In the genomic region with DNA sequence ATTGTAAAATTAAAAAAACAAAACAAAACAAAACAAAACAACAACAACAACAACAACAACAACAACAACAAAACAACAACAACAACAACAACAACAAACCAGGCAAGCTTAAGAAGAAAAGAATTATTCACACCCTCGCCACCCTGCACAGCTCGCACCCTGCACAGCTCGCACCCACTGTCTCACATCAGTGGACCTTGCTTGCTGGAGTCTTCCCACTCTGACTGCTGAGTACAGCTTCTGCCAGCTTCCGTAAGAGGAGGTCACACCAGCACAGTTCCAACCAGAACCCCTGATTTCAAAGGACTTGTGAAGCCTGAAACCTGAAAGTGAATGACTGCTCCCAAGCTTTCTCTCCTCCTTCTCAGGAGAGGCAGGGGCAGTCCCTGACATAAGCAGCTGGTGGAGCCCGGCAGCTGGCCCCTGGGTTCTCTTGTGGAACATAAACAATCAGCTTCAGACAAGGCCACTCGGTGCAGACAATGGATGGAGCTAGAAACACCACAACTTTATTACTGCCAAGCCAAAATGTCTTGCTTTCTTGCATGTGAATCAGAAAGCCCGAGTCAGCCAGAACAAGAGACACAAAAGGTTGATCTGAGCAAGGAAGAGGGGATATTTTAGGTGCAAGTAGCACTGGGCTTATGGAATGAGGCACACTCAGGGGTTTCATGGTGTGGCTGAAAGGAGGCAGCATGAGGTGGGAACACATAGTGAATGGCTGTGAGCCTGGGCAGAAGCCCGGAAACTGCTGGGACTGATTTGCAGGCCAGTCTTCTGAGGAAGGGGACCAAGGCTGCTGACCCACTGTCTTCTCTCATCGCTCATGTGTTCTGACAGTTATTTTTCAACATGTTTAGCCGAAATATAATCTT, we compare ENCODE assay signal across 9 mouse cellular contexts.
A peak's percentile ranks its signal among the peaks of the same experiment; 100 is the strongest.
DNase-seq lines count a peak whose midpoint lies in the region; ATAC-seq lines count a peak whose summit lies in the region.
"Had no signal": no experiment of that assay in that cellular context is flagged by ENCODE, and none has a peak within 500 bp of the region (broad histone marks: within the 10 kb centered on the region; RNA-seq: fewer than 3 reads in every experiment).

No protein-coding gene starts in this region.

- H3K9me3 ChIP-seq in heart, embryonic 13.5 days = no peaks in the 10 kb centered on the region
- H3K9me3 ChIP-seq in heart, embryonic 11.5 days (replicated peaks; ENCODE audit: control insufficient read depth, low read length) = no peaks in the 10 kb centered on the region
- no peaks in the 10 kb centered on the region for H3K9me3 ChIP-seq in forebrain, embryonic 14.5 days (replicated peaks; ENCODE audit: control insufficient read depth, low read length)
- H3K9me3 ChIP-seq in midbrain, embryonic 11.5 days (ENCODE audit: control insufficient read depth, low read length) = no peaks in the 10 kb centered on the region

- H3K4me1 ChIP-seq in heart, embryonic 13.5 days = peaks cover 22% of the 10 kb centered on the region
- peaks cover 8% of the 10 kb centered on the region for H3K4me1 ChIP-seq in heart, embryonic 11.5 days (ENCODE audit: control insufficient read depth, insufficient read depth, low read length)
- no peaks in the 10 kb centered on the region; the same call in 1 of the 2 replicates for H3K4me1 ChIP-seq in forebrain, embryonic 14.5 days (ENCODE audit: control insufficient read depth, insufficient read depth, low read length)
- H3K4me1 ChIP-seq in midbrain, embryonic 11.5 days (ENCODE audit: control insufficient read depth, insufficient read depth, low read length) = peaks cover 4% of the 10 kb centered on the region; the same call in 1 of the 2 replicates

- H3K4me3 ChIP-seq in heart, embryonic 13.5 days = no peak overlapping the region
- H3K4me3 ChIP-seq in heart, embryonic 11.5 days (ENCODE audit: low read depth, low read length) = no peak overlapping the region
- H3K4me3 ChIP-seq in forebrain, embryonic 14.5 days (ENCODE audit: low read depth, low read length) = no peak overlapping the region
- H3K4me3 ChIP-seq in midbrain, embryonic 11.5 days (ENCODE audit: low read depth, low read length) = no peak overlapping the region

- no peaks in the 10 kb centered on the region for H3K36me3 ChIP-seq in heart, embryonic 13.5 days
- H3K36me3 ChIP-seq in heart, embryonic 11.5 days (ENCODE audit: control insufficient read depth, insufficient read depth, low read length) = no peaks in the 10 kb centered on the region
- H3K36me3 ChIP-seq in forebrain, embryonic 14.5 days (ENCODE audit: control insufficient read depth, insufficient read depth, low read length) = no peaks in the 10 kb centered on the region
- H3K36me3 ChIP-seq in midbrain, embryonic 11.5 days (ENCODE audit: control insufficient read depth, insufficient read depth, low read length) = no peaks in the 10 kb centered on the region

- no peaks in the 10 kb centered on the region for H3K27me3 ChIP-seq in heart, embryonic 13.5 days (replicated peaks)
- no peaks in the 10 kb centered on the region for H3K27me3 ChIP-seq in heart, embryonic 11.5 days (ENCODE audit: control insufficient read depth, insufficient read depth, low read length)
- no peaks in the 10 kb centered on the region for H3K27me3 ChIP-seq in forebrain, embryonic 14.5 days (replicated peaks; ENCODE audit: control insufficient read depth, insufficient read depth, low read length)
- no peaks in the 10 kb centered on the region for H3K27me3 ChIP-seq in midbrain, embryonic 11.5 days (ENCODE audit: control insufficient read depth, insufficient read depth, low read length)

- ATAC-seq in heart, embryonic 13.5 days (ENCODE audit: extremely low read depth, insufficient number of reproducible peaks, low FRiP score, low TSS enrichment) = no peak
- no peak for ATAC-seq in heart, embryonic 11.5 days (replicated peaks; ENCODE audit: insufficient number of reproducible peaks, low FRiP score, low TSS enrichment)
- peak; percentile 72 for ATAC-seq in forebrain, embryonic 14.5 days
- peak; percentile 84 for ATAC-seq in midbrain, embryonic 11.5 days (ENCODE audit: low FRiP score)

- no peak overlapping the region for H3K4me2 ChIP-seq in heart, embryonic 13.5 days
- H3K4me2 ChIP-seq in heart, embryonic 11.5 days = no peak overlapping the region
- no peak overlapping the region for H3K4me2 ChIP-seq in forebrain, embryonic 14.5 days (ENCODE audit: low read length)
- no peak overlapping the region for H3K4me2 ChIP-seq in midbrain, embryonic 11.5 days

- WGBS in heart, embryonic 13.5 days = 58% methylated on average over 10 of the region's 10 CpGs
- 58% methylated on average over 10 of the region's 10 CpGs for WGBS in heart, embryonic 11.5 days (ENCODE audit: insufficient replicate concordance)
- 56% methylated on average over 10 of the region's 10 CpGs for WGBS in forebrain, embryonic 14.5 days
- 57% methylated on average over 10 of the region's 10 CpGs for WGBS in midbrain, embryonic 11.5 days

- 0 out of 2 replicates have a peak overlapping the region, but pooled peaks have one; percentile 5 for H3K9ac ChIP-seq in heart, embryonic 13.5 days
- H3K9ac ChIP-seq in heart, embryonic 11.5 days (ENCODE audit: low read depth, low read length) = no peak overlapping the region
- no peak overlapping the region for H3K9ac ChIP-seq in forebrain, embryonic 14.5 days (ENCODE audit: low read length)
- no peak overlapping the region for H3K9ac ChIP-seq in midbrain, embryonic 11.5 days (ENCODE audit: low read length)

- peak overlapping the region; percentile 48; the same call in 1 of the 2 replicates for H3K27ac ChIP-seq in heart, embryonic 13.5 days (replicated peaks)
- no peak overlapping the region for H3K27ac ChIP-seq in heart, embryonic 11.5 days (ENCODE audit: low read depth, low read length)
- H3K27ac ChIP-seq in forebrain, embryonic 14.5 days (ENCODE audit: low read depth, low read length) = no peak overlapping the region; the same call in 1 of the 2 replicates
- no peak overlapping the region for H3K27ac ChIP-seq in midbrain, embryonic 11.5 days (ENCODE audit: low read depth, low read length)

- peak; percentile 30 for DNase-seq in Muller cell, postnatal 12 days (ENCODE audit: inconsistent ontology term)
- peak; percentile 6 for DNase-seq in forebrain, embryonic 14.5 days (ENCODE audit: low spot score)
- peak; percentile 90 for DNase-seq in midbrain, embryonic 11.5 days (ENCODE audit: low spot score, missing footprints)
- no peak for DNase-seq in layer of hippocampus, adult 18-20 months (ENCODE audit: low spot score in 2 of 2)
- no peak for DNase-seq in lung, postnatal 4 days
- no peak for DNase-seq in urinary bladder, postnatal 4 days (ENCODE audit: low spot score in 2 of 2)
- DNase-seq: thymus, postnatal 36 days had no signal

Comparison
In these comparisons a context has a peak if more than half of its experiments do, and no peak if none do; other contexts are left out.
1. ATAC-seq: peak in forebrain, embryonic 14.5 days (single experiment) and midbrain, embryonic 11.5 days (single experiment); none in heart, embryonic 13.5 days (single experiment) and heart, embryonic 11.5 days (single experiment).
2. DNase-seq: peak in Muller cell, postnatal 12 days (single experiment), forebrain, embryonic 14.5 days (single experiment) and midbrain, embryonic 11.5 days (single experiment); none in layer of hippocampus, adult 18-20 months (0 of 2), lung, postnatal 4 days (0 of 2) and urinary bladder, postnatal 4 days (0 of 2).